Mouse (Mus musculus) hindbrain, embryonic 14.5 days (tissue): Measurements from ENCODE around the gene Supt5. TPM values are rescaled to one million over a fixed set of nuclear protein-coding genes. Genes with fewer than 3 reads are reported as not detected.

Experiments used
- ATAC-seq: fragments of 200-750 bp; cut with Nextera tagmentation; 2 replicates; pipeline ENCODE4 v1.8.0; 2017; ENCODE audit warnings: moderate number of reproducible peaks, mild to moderate bottlenecking, moderate TSS enrichment, moderate library complexity; ENCODE audit not compliant: low FRiP score
- DNase-seq: peaks from one replicate; pipeline ENCODE4 v3.0.0-alpha.2; 2015; ENCODE audit warnings: low spot score
- H3K27ac ChIP-seq: fragments of 300-500 bp; sonication (generic); 2 replicates; pipeline ENCODE4 v1.5.1; 2014; ENCODE audit warnings: mild to moderate bottlenecking, moderate library complexity
- H3K27me3 ChIP-seq: fragments of 300-500 bp; sonication (generic); 2 replicates; pipeline ENCODE4 v1.6.1; 2014; ENCODE audit warnings: mild to moderate bottlenecking, low read length, mixed read lengths; ENCODE audit not compliant: control insufficient read depth, insufficient read depth
- H3K36me3 ChIP-seq: fragments of 300-500 bp; sonication (generic); replicated peaks from 2 replicates; pipeline ENCODE4 v1.6.1; 2014; ENCODE audit not compliant: control insufficient read depth, insufficient read depth
- H3K4me1 ChIP-seq: fragments of 300-500 bp; sonication (generic); replicated peaks from 2 replicates; pipeline ENCODE4 v1.6.1; 2014; ENCODE audit warnings: antibody characterized with exemption, low read length, mixed read lengths; ENCODE audit not compliant: control insufficient read depth, insufficient read depth
- H3K4me2 ChIP-seq: fragments of 300-500 bp; sonication (generic); replicated peaks from 2 replicates; pipeline ENCODE4 v1.6.1; 2014; ENCODE audit warnings: mild to moderate bottlenecking, moderate library complexity
- H3K4me3 ChIP-seq: fragments of 300-500 bp; sonication (generic); replicated peaks from 2 replicates; pipeline ENCODE4 v1.5.1; 2014; ENCODE audit warnings: mild to moderate bottlenecking, low read length
- H3K9ac ChIP-seq: fragments of 300-500 bp; sonication (generic); 2 replicates; pipeline ENCODE4 v1.6.1; 2014
- H3K9me3 ChIP-seq: fragments of 300-500 bp; sonication (generic); 2 replicates; pipeline ENCODE4 v1.6.1; 2016; ENCODE audit warnings: low read length; ENCODE audit not compliant: control insufficient read depth
- WGBS: fragments of 180-500 bp; shearing (Covaris S2); extraction: QIAGEN DNeasy Blood & Tissue Kit; methylation state at CpG from one replicate; pipeline ENCODE4 v1.1.7; 2014; 5-methylcytosine and 5-hydroxymethylcytosine counted together
- polyA plus RNA-seq: library from polyadenylated mRNA; unstranded; fragments of >200 nt; fragmentation: Nextera tagmentation; extraction: Ambion mirVana; gene quantifications from 2 replicates; pipeline ENCODE4 v1.2.1, GENCODE M21; 2014

Gene Supt5
- polyA plus RNA-seq, 1 experiment from 2014 or later, result 75.2 TPM

GRCm38 (mm10) chr7:28298837-28299625 is 39.5 kb downstream of the Supt5 start:
- Histone ChIP-seq H3K36me3 (no peaks in the 10 kb centered on the region), H3K4me2 (peak overlapping the region; percentile 66), H3K9ac (0 out of 2 replicates have a peak overlapping the region, but pooled peaks have one; percentile 34), H3K4me1 (peaks cover 9% of the 10 kb centered on the region; the same call in 1 of the 2 replicates), H3K27ac (no peak overlapping the region), H3K9me3 (no peaks in the 10 kb centered on the region), H3K4me3 (peak overlapping the region; percentile 7; the same call in 1 of the 2 replicates), H3K27me3 (no peaks in the 10 kb centered on the region; the same call in 1 of the 2 replicates)
- WGBS, result 8% methylated on average over 43 of the region's 43 CpGs
- no peak for ATAC-seq
- peak; percentile 81 for DNase-seq

- Histone ChIP-seq H3K27ac (no peak overlapping the region), H3K27me3 (peaks cover 32% of the 10 kb centered on the region; the same call in 1 of the 2 replicates), H3K9me3 (no peaks in the 10 kb centered on the region), H3K9ac (peak overlapping the region; percentile 70), H3K36me3 (no peaks in the 10 kb centered on the region), H3K4me2 (peak overlapping the region; percentile 83), H3K4me3 (peak overlapping the region; percentile 54), H3K4me1 (peaks cover 9% of the 10 kb centered on the region; the same call in 1 of the 2 replicates)
- peak; percentile 85 for DNase-seq
- ATAC-seq, result peak; percentile 81
- 2% methylated on average over 63 of the region's 63 CpGs for WGBS
Observed at GRCm38 (mm10) chr7:28294481-28294880, 44.1 kb downstream of the Supt5 start.

- Histone ChIP-seq H3K4me2 (peak within 1 kb of the TSS; percentile 46), H3K4me3 (peak within 1 kb of the TSS; percentile 19), H3K4me1 (peaks cover 9% of the 10 kb centered on the region; the same call in 1 of the 2 replicates), H3K27me3 (peaks cover 38% of the 10 kb centered on the region; the same call in 1 of the 2 replicates), H3K9ac (peak within 1 kb of the TSS; percentile 42; the same call in 1 of the 2 replicates), H3K27ac (no peak within 1 kb of the TSS), H3K36me3 (no peaks in the 10 kb centered on the region), H3K9me3 (no peaks in the 10 kb centered on the region)
- DNase-seq, result peak; percentile 58
- no peak for ATAC-seq
- 2% methylated on average over 50 of the region's 52 CpGs for WGBS
Observed at GRCm38 (mm10) chr7:28290638-28291590, 47.6 kb downstream of the Supt5 start, which contains the start of gene Selenov. Selenov (minus strand) TSS chr7:28291186.

GRCm38 (mm10) chr7:28290165-28290564 is 48.4 kb downstream of the Supt5 start:
- H3K27ac ChIP-seq, result no peak overlapping the region

GRCm38 (mm10) chr7:28280630-28281029 is 57.9 kb downstream of the Supt5 start:
- H3K36me3 ChIP-seq, result no peaks in the 10 kb centered on the region
- peaks cover 18% of the 10 kb centered on the region for H3K4me1 ChIP-seq
- no peak overlapping the region for H3K9ac ChIP-seq
- ATAC-seq (no peak), DNase-seq (no peak)
- H3K9me3 ChIP-seq, result no peaks in the 10 kb centered on the region
- 76% methylated on average over 7 of the region's 7 CpGs for WGBS
- no peak overlapping the region for H3K4me2 ChIP-seq
- H3K27me3 ChIP-seq, result no peaks in the 10 kb centered on the region
- no peak overlapping the region for H3K27ac ChIP-seq
- no peak overlapping the region for H3K4me3 ChIP-seq

More at GRCm38 (mm10) chr7:28290165-28290564, 48.4 kb downstream of the Supt5 start:
- WGBS, result 1% methylated on average over 17 of the region's 18 CpGs
- H3K4me2 ChIP-seq, result peak overlapping the region; percentile 46
- peak overlapping the region; percentile 42; the same call in 1 of the 2 replicates for H3K9ac ChIP-seq
- H3K9me3 ChIP-seq, result no peaks in the 10 kb centered on the region
- DNase-seq (no peak), ATAC-seq (no peak)
- peak overlapping the region; percentile 19 for H3K4me3 ChIP-seq
- H3K36me3 ChIP-seq, result no peaks in the 10 kb centered on the region
- peaks cover 9% of the 10 kb centered on the region; the same call in 1 of the 2 replicates for H3K4me1 ChIP-seq
- peaks cover 38% of the 10 kb centered on the region; the same call in 1 of the 2 replicates for H3K27me3 ChIP-seq

- ATAC-seq (no peak), DNase-seq (no peak)
- 84% methylated on average over 7 of the region's 7 CpGs for WGBS
Observed at GRCm38 (mm10) chr7:28278279-28278652, 60.3 kb downstream of the Supt5 start.

GRCm38 (mm10) chr7:28277615-28278278 is 60.8 kb downstream of the Supt5 start, which contains the start of gene Eid2b:
Eid2b (plus strand) TSS chr7:28277739.
- Histone ChIP-seq H3K27ac (peak within 1 kb of the TSS; percentile 87), H3K27me3 (no peaks in the 10 kb centered on the region), H3K9ac (peak within 1 kb of the TSS; percentile 93), H3K36me3 (peaks cover 12% of the 10 kb centered on the region), H3K4me2 (peak within 1 kb of the TSS; percentile 87), H3K4me1 (peaks cover 18% of the 10 kb centered on the region), H3K9me3 (no peaks in the 10 kb centered on the region), H3K4me3 (peak within 1 kb of the TSS; percentile 73)
- peak; percentile 98 for DNase-seq
- peak; percentile 78 for ATAC-seq
- 2% methylated on average over 62 of the region's 68 CpGs for WGBS

More at GRCm38 (mm10) chr7:28278279-28278652, 60.3 kb downstream of the Supt5 start:
- no peaks in the 10 kb centered on the region for H3K9me3 ChIP-seq
- peak overlapping the region; percentile 87 for H3K4me2 ChIP-seq
- peak overlapping the region; percentile 93 for H3K9ac ChIP-seq
- H3K27ac ChIP-seq, result peak overlapping the region; percentile 87
- no peaks in the 10 kb centered on the region for H3K27me3 ChIP-seq
- H3K4me1 ChIP-seq, result peaks cover 18% of the 10 kb centered on the region
- peaks cover 7% of the 10 kb centered on the region for H3K36me3 ChIP-seq
- peak overlapping the region; percentile 73 for H3K4me3 ChIP-seq

- no peak for ATAC-seq
Observed at GRCm38 (mm10) chr7:28277237-28277614, 61.3 kb downstream of the Supt5 start.

More at GRCm38 (mm10) chr7:28277237-28277614, 61.3 kb downstream of the Supt5 start:
- Histone ChIP-seq H3K27ac (no peak overlapping the region), H3K9me3 (no peaks in the 10 kb centered on the region), H3K27me3 (no peaks in the 10 kb centered on the region), H3K9ac (no peak overlapping the region), H3K36me3 (peaks cover 17% of the 10 kb centered on the region), H3K4me2 (no peak overlapping the region), H3K4me3 (peak overlapping the region; percentile 73; the same call in 1 of the 2 replicates), H3K4me1 (peaks cover 18% of the 10 kb centered on the region)
- DNase-seq, result no peak
- 55% methylated on average over 8 of the region's 8 CpGs for WGBS
